Mouse (Mus musculus): ENCODE results near the gene Olfr765.
"Not testable (repeated sequence)": the region's sequence is repeated elsewhere in the genome, so short reads cannot be mapped to it uniquely, and the experiment has no call there.

The Olfr765 gene
- long read RNA-seq, experiment 1 = 0 reads
- long read RNA-seq, experiment 2 = 0 reads

DNA sequence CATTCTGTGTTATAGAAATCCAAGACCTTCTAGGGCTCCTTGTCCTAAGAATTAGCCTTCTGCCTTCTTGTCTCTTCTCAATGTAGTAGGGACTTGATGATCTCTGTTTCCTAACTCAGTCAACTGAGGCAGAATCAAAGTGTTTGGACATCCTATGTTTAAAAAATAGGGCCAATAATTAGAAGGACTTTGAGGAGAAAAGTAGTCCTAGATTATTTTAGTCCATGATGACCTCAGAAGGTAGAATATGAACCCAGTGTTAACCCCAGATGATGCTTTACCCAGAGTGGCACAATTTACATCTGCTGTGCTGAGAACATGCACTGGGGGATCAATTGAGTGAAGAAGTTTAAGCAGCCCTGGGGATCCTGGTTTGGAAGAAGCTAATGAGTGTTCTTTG lies at the start of gene Olfr765:
Gene Olfr765, minus strand, starts transcription at position 101 of the 400 bp plus-strand sequence.
- intact Hi-C loops (cut with DNase I) = not testable (repeated sequence)

- intact Hi-C loops (cut with DNase I) = no loop called here
These were observed 49.5 kb upstream of the Olfr765 start, which contains the start of gene Olfr768 for GRCm38 (mm10) chr10:129099275-129099674. Gene Olfr768 (minus strand): TSS chr10:129099375.

- intact Hi-C loops (cut with DNase I) = not testable (repeated sequence)
These were observed 33.0 kb upstream of the Olfr765 start, which contains the start of gene Olfr767 for GRCm38 (mm10) chr10:129082810-129083209. Gene Olfr767 (minus strand): TSS chr10:129082910.

DNA sequence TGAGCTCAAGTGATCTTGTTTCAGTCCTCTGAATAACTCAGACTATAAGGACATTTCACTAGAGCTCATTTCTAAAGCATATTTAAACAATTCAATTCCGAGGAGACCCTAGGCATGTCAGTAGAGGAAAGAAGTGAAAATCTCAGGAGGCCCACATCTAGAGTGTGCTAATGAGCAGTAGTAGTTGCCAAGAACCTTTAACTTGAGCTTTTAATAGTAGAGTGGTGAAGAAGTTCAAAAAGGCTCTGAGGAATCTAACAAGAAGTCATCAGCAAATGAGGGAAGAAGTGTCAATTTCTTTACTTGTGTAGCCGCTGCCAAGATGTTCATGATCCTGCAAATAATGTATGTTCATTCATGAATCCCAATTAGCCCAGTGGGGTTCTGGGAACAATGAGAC lies 19.1 kb upstream of the Olfr765 start, which contains the start of gene Olfr766-ps1:
Gene Olfr766-ps1, minus strand, starts transcription at position 101 of the 400 bp plus-strand sequence.
- intact Hi-C loops (cut with DNase I) = no loop called here

DNA sequence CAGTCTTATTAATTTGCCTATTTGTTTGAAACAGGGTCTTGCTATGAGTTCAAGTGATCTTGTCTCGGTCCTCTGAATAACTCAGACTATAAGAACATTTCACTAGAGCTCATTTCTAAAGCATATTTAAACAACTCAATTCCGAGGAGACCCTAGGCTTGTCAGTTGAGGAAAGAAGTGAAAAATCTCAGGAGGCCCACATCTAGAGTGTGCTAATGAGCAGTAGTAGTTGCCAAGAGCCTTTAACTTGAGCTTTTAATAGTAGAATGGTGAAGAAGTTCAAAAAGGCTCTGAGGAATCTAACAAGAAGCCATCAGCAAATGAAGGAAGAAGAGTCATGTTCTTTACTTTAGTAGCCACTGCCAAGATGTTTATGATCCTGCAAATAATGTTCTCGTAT lies 10.0 kb downstream of the Olfr765 start, which contains the start of gene Olfr764-ps1:
Gene Olfr764-ps1, minus strand, starts transcription at position 101 of the 400 bp plus-strand sequence.
- intact Hi-C loops (cut with DNase I) = no loop called here

DNA sequence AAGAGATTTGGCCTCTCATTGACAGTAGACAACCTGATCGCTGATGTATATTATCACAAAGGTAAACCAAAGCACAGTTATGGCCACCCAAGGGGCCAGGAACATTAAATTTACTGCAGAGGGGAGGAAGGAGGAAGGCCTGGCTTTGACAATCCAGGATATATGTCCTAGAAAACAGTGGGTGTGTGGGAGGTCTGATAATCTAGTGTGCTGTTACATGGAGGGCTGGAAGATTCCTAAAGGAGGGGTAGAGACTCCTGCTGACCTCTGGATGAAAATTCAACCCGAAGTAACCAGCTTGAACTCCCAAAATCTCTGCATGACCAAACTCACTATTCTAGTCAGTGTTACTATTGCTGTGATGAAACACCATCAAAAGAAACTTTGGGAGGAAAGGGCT lies 21.5 kb downstream of the Olfr765 start:
- intact Hi-C loops (cut with DNase I) = loop anchor here (10.0 kb wide), 1 partner anchor 1066 kb away; no protein-coding TSS in a partner anchor

DNA sequence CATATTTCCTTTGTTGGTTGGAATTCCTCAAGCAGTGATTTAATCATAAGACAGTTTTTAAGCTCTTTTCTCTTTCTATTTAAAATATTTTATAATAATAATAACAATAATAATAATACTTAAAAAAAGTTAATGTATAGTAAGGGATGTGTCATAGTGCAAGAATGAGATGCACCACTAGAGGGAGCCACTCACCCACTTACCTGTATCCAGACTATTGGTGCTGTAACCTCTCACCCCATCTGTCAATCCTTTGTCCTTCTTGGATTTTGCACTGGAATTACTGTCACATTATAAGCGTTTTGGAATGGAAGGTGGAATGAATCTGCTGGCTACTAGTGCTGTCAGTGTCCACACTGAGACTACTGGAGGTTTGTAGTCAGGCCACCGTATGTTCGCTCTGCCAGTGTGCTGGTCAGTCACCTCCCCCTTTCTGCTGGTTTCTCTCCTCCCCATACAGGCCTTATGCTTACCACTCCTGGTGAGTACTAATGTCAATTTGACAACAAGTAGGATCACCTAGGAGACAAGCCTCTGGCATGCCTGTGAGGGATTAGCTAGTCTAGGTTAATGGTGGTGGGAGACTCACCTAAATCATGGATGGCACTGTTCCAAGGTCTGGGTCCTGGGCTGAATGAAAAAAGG lies 23.7 kb downstream of the Olfr765 start:
- intact Hi-C loops (cut with DNase I) = loop anchor here (10.0 kb wide), 1 partner anchor 1069 kb away; no protein-coding TSS in a partner anchor

DNA sequence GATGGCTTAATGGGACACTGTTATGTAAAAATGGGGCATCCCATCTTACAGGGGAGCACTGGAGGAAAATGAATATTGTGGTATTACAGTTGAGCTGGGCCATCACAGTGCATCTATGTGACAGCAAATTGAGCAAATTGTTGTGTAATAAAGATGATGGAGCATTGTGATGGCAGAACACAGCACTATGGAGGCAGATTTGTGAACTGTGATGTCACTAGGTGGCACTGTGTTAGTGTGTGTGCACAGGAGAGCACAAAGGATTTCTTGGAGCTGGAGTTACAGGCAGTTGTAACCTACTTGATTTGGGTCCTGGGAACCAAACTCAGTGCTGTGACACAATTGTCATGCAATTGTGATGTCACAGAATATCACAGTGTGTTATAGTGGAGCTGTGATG lies 26.5 kb downstream of the Olfr765 start:
- intact Hi-C loops (cut with DNase I) = loop anchor here (10.0 kb wide), 1 partner anchor 1071 kb away; no protein-coding TSS in a partner anchor

DNA sequence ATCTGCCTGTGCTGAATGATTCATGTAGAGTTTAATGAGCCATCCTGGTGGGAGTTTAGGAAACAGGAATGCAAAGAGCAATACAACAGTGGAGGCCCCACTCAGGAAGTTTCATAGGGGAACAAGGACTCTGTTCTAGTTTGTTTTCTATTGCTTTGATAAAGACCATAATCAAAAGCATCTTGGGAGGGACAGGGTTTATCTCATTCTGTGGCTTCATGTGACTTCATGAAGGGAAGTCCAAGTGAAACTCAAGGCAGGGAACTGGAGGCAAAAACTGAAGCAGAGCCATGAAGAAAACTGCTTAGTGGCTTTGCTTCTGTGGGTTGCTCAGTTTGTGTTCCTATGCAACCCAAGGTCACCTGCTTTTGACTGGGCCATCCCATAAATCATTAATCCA lies 35.3 kb downstream of the Olfr765 start:
- intact Hi-C loops (cut with DNase I) = no loop called here

GRCm38 (mm10) chr10:129011511-129011910 lies 38.3 kb downstream of the Olfr765 start:
- intact Hi-C loops (cut with DNase I) = not testable (repeated sequence)

GRCm38 (mm10) chr10:129010288-129010841 lies 39.4 kb downstream of the Olfr765 start, which contains the start of gene Olfr763:
Gene Olfr763 (plus strand): TSS chr10:129010791.
- intact Hi-C loops (cut with DNase I) = no loop called here

GRCm38 (mm10) chr10:129004032-129004920 lies 45.5 kb downstream of the Olfr765 start:
- intact Hi-C loops (cut with DNase I) = no loop called here

DNA sequence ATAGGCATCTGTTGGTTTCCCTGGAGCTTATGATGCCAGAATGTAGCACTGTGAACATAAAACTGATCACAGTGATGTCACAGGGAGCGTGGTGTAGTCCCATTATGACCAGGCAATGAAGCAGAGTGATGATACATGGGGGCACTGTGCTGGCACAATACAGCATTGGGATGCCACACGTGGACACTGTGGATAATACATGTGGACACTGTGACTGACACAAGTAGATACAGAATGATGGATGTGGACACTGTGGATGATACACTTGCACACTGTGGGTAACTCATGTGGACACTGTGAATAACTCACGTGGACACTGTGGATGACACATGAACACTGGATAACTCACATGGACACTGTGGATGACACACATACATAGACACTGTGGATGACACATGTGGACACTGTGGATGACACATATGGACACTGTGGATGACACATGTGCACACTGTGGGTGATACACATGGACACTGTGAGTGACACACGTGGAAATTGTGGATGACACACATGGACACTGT lies 53.2 kb downstream of the Olfr765 start:
- intact Hi-C loops (cut with DNase I) = no loop called here

DNA sequence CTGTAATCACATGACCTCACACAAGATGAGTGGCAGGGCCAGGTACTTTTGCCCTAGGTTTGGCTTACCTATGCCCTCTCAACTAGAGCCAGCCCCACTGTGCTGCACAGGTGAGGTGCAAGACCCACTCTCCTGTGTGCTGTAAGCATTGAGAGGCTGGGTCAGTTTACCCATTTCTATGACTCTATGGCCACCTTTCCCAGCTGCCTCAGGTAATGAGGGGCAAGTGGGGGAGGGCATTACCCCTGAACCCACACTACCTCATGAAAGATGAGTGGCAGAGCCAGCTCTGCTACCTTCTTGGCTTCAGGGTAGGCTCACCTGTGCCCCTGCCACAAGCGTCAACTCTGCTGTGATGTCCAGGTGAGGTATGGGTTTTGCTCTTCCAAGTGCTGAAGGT lies 54.0 kb downstream of the Olfr765 start:
- intact Hi-C loops (cut with DNase I) = no loop called here
